Mouse (Mus musculus) stomach, postnatal 0 days (tissue): ENCODE data around the gene Fuca1.

Source experiments
- CTCF ChIP-seq: IDR thresholded peaks from 2 replicates; pipeline ENCODE4 v1.5.1; 2016; ENCODE audit warnings: antibody characterized with exemption, low read depth, mild to moderate bottlenecking, moderate library complexity
- EP300 ChIP-seq: optimal IDR thresholded peaks from 2 replicates; pipeline ENCODE3; 2016; ENCODE audit warnings: antibody characterized with exemption

GRCm38 (mm10) chr4:135925341-135925740 is 4.8 kb downstream of the Fuca1 start:
- TF ChIP-seq CTCF (no peak), EP300 (no peak)
